Mouse (Mus musculus) B cell, adult (primary cell): ENCODE measurements around the gene Rab12. TPM values are rescaled to one million over a fixed set of nuclear protein-coding genes. Genes with fewer than 3 reads are reported as not detected.

ENCODE experiments used
- total RNA-seq: library from RNA; stranded (reverse); gene quantifications from 4 replicates; pipeline ENCODE4 v1.2.4, GENCODE M21; 2023; ENCODE audit not compliant: inconsistent age

Gene Rab12
- 45.9 to 58.5 TPM (median 51.1 TPM) in 4 replicates for total RNA-seq

GRCm38 (mm10) chr17:66519554-66520553 is at the start of gene Rab12:
Gene Rab12 (minus strand): TSS chr17:66519729.

GRCm38 (mm10) chr17:66449460-66450341 is 69.8 kb downstream of the Rab12 start, which contains the start of gene Mtcl1:
Gene Mtcl1 (minus strand): TSS chr17:66449750.

Other genes starting within 250 kb of the Rab12 start
- not detected in 4 replicates for gene Mtcl1, start 70.0 kb downstream of the Rab12 start, total RNA-seq
- 0.19 to 0.33 TPM (median 0.26 TPM) in 4 replicates for gene Themis3, start 74.9 kb upstream of the Rab12 start, total RNA-seq